Mouse (Mus musculus) heart, embryonic 10.5 days (tissue): ENCODE measurements around the gene A4galt. TPM values are rescaled to one million over a fixed set of nuclear protein-coding genes. Genes with fewer than 3 reads are reported as not detected.
A peak's percentile ranks its signal among the peaks of the same experiment; 100 is the strongest.

ENCODE experiments used
- DNase-seq: peaks from one replicate; pipeline ENCODE4 v3.0.0-alpha.2; 2017; ENCODE audit warnings: low spot score
- H3K27ac ChIP-seq: fragments of 300-500 bp; sonication (generic); 2 replicates; pipeline ENCODE4 v1.5.1; 2016; ENCODE audit warnings: mild to moderate bottlenecking
- H3K27me3 ChIP-seq: fragments of 300-500 bp; sonication (generic); 2 replicates; pipeline ENCODE4 v1.6.1; 2016; ENCODE audit warnings: mild to moderate bottlenecking; ENCODE audit not compliant: poor library complexity, insufficient read depth, severe bottlenecking
- H3K36me3 ChIP-seq: fragments of 300-500 bp; sonication (generic); 2 replicates; pipeline ENCODE4 v1.6.1; 2016; ENCODE audit warnings: mild to moderate bottlenecking, moderate library complexity
- H3K4me1 ChIP-seq: fragments of 300-500 bp; sonication (generic); 2 replicates; pipeline ENCODE4 v1.6.1; 2016; ENCODE audit warnings: mild to moderate bottlenecking
- H3K4me3 ChIP-seq: fragments of 300-500 bp; sonication (generic); 2 replicates; pipeline ENCODE4 v1.5.1; 2016; ENCODE audit warnings: mild to moderate bottlenecking, moderate library complexity
- H3K9me3 ChIP-seq: fragments of 300-500 bp; sonication (generic); 2 replicates; pipeline ENCODE4 v1.6.1; 2016; ENCODE audit warnings: mild to moderate bottlenecking, moderate library complexity
- WGBS: fragments of 180-500 bp; shearing (Covaris S2); methylation state at CpG from one replicate; pipeline ENCODE4 v1.1.7; 2016; 5-methylcytosine and 5-hydroxymethylcytosine counted together
- polyA plus RNA-seq: library from polyadenylated mRNA; unstranded; fragments of >200 nt; fragmentation: Nextera tagmentation; extraction: Ambion mirVana; gene quantifications from 2 replicates; pipeline ENCODE4 v1.2.1, GENCODE M21; 2016

The A4galt gene
- polyA plus RNA-seq, result not detected in 2 replicates

DNA sequence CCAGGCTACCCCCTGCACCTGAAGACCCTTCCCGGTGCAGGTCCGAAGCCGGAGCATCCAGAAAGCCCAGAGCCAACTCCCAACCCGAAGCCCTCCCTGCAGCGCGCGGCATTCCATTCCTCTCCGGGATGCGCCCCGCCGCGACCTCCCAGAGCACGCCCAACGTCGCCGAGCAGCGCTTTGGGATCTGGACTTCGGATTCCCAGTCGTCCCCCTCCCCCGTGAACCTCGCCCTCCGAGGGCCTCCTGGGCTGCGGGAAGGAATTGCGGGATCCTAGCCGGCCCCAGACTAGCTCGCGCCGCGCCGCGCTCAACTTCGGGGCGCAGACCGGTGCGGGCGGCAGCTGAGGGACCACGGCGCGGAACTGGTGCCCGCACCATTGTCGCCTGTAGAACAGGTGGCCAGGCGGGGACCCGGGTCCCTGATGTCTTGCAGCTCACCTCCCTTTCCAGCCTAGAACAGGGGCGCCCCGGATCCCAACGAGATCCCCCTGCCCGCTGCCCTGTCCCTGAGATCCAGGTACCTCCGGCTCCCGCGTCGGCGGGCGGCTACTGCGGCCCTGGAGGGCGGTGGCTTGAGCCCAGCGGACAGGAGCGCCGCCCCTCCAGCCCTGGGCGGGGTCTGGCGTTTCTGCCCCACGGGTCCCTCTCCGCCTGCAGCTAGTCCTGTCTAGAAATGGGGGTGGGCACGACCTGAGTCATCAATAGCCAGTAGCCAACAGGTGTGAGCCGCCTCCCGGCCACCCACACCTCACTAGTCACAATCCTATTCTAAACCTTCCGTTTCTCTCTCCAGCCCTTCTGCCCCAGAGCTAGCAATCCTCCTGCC is at the start of gene A4galt:
A4galt (minus strand) TSS at position 599 of the 829 bp plus-strand sequence.
- 2% methylated on average over 66 of the region's 66 CpGs for WGBS
- Histone ChIP-seq H3K27ac (peak within 1 kb of the TSS; percentile 23; the same call in 1 of the 2 replicates), H3K27me3 (peaks cover 61% of the 10 kb centered on the region), H3K4me1 (peaks cover 19% of the 10 kb centered on the region), H3K9me3 (0 out of 2 replicates have a peak, but pooled peaks cover 3% of the 10 kb centered on the region), H3K36me3 (no peaks in the 10 kb centered on the region), H3K4me3 (peak within 1 kb of the TSS; percentile 69)
- no peak for DNase-seq

DNA sequence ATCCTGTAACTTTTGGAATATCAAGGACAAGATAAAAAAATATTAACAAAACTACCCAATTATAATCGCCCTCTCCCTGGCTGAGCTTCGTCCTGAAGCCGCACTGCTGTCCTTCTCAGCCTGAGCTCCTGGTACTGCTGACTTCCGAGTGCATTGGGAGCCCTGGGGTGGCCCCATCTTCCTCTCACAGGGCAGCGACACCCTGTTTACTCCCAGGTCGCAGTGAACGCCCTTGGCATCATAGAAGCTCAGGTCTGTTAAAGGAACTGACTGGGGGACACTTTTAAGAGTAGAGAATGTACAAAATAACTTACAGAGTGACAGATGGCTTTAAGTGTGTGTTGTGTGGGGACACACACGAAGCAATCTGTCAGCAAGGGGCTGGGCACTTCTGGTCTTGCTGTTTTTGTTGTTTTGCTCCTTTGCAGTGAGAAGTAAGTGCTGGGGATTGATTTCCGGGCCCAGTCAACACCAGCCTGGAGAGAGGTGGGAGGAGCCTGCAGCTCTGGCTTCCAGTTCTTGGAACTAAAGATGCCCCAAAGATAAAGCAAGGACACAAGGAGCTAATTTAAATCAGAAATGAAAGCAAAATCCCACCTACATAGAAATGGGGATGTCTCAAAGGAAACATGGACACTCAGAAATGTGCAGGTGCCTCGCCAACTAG is 48.5 kb upstream of the A4galt start:
- Histone ChIP-seq H3K4me1 (peaks cover 27% of the 10 kb centered on the region), H3K27ac (no peak overlapping the region), H3K36me3 (peaks cover 21% of the 10 kb centered on the region; the same call in 1 of the 2 replicates), H3K4me3 (no peak overlapping the region), H3K9me3 (no peaks in the 10 kb centered on the region), H3K27me3 (no peaks in the 10 kb centered on the region)
- 43% methylated on average over 10 of the region's 10 CpGs for WGBS
- DNase-seq, result no peak

DNA sequence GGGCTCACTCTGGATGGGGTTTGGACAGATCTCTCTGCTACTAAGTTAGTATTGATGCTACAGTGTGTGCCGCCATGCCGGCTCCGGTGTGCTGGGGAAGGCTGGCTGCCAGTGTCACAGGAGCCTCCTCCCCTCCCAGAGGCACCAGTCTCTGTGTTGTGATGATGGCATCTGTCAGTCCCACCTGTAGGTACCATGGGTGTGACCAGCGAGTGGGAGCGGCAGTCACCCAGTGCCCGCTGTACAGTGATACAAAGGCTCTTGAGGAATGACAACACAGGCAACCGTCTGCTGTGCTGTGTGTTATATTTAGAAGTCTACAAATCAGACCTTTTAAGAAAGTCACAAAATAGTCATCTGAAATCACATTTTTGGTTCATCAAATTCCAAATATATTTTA is 47.9 kb upstream of the A4galt start:
- Histone ChIP-seq H3K9me3 (no peaks in the 10 kb centered on the region), H3K36me3 (peaks cover 19% of the 10 kb centered on the region; the same call in 1 of the 2 replicates), H3K27me3 (no peaks in the 10 kb centered on the region), H3K4me3 (no peak overlapping the region), H3K4me1 (peaks cover 27% of the 10 kb centered on the region), H3K27ac (no peak overlapping the region)
- 71% methylated on average over 7 of the region's 7 CpGs for WGBS
- no peak for DNase-seq

DNA sequence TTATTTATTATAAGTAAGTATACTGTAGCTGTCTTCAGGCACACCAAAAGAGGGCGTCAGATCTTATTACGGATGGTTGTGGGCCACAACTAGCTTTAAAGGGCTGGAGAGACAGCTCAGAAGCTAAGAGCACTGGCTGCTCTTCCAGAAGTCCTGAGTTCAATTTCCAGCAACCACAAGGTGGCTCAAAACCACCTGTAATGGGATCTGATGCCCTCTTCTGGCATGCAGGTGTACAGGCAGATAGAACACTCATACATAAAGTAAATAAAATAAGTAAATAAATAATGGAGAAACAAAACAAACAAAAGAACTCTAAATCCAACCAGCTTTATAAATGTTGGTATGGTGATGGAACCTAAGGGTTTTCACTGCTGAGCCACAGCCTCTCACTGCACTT is 47.2 kb upstream of the A4galt start:
- Histone ChIP-seq H3K27me3 (no peaks in the 10 kb centered on the region), H3K9me3 (no peaks in the 10 kb centered on the region), H3K4me1 (peaks cover 23% of the 10 kb centered on the region), H3K27ac (no peak overlapping the region), H3K4me3 (no peak overlapping the region), H3K36me3 (peaks cover 19% of the 10 kb centered on the region; the same call in 1 of the 2 replicates)
- no peak for DNase-seq
- 75% methylated on average over 2 of the region's 2 CpGs for WGBS

DNA sequence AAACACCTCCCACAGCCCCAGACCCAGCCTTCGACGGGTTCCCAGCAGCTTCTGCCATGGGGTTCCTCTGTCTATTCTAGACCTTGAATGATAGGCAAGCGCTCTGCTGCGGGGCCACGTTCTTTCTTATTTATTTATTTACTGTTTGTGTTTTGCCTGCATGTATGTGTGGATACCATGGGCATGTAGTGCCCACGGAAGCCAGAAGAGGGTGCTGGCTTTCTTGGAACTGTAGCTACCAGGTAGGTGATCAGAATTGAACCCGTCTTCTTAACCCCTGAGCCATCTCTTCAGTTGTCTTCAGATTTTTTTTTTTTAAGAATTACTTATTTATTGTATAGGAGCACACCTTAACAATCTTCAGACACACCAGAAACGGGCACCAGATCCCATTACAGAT is 46.7 kb upstream of the A4galt start:
- Histone ChIP-seq H3K27me3 (no peaks in the 10 kb centered on the region), H3K9me3 (no peaks in the 10 kb centered on the region), H3K4me1 (peaks cover 23% of the 10 kb centered on the region), H3K27ac (no peak overlapping the region), H3K36me3 (peaks cover 18% of the 10 kb centered on the region; the same call in 1 of the 2 replicates), H3K4me3 (no peak overlapping the region)
- 80% methylated on average over 8 of the region's 8 CpGs for whole genome bisulfite sequencing
- no peak for DNase-seq

DNA sequence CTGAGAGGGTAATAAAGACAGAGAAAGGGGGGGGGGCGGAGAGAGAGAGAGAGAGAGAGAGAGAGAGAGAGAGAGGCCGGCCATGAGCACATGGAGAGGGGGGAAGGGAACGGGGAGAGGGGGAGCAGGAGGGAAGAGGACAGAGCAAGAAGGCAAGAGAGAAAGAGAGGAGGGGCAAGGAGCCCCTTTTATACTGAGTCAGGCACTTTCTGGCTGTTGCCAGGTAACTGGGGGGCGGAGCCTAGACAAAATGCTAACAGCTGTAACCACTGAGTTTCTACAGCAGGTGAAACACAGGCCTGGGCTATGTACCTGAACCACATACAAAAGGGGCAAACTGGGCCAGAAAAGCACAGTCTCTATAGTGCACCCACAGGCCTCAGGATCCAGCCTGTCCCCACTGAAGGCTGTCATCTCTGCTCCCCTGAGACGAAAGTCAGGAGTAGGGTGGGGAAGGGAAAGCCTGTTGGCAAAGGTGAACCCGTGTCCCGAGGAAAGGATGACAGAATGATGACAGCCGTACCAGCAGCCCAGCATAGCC is 45.3 kb upstream of the A4galt start:
- no peak for DNase-seq
- Histone ChIP-seq H3K9me3 (no peaks in the 10 kb centered on the region), H3K27ac (no peak overlapping the region), H3K4me1 (peaks cover 28% of the 10 kb centered on the region), H3K4me3 (no peak overlapping the region), H3K36me3 (peaks cover 11% of the 10 kb centered on the region; the same call in 1 of the 2 replicates), H3K27me3 (no peaks in the 10 kb centered on the region)
- WGBS, result 60% methylated on average over 6 of the region's 8 CpGs

DNA sequence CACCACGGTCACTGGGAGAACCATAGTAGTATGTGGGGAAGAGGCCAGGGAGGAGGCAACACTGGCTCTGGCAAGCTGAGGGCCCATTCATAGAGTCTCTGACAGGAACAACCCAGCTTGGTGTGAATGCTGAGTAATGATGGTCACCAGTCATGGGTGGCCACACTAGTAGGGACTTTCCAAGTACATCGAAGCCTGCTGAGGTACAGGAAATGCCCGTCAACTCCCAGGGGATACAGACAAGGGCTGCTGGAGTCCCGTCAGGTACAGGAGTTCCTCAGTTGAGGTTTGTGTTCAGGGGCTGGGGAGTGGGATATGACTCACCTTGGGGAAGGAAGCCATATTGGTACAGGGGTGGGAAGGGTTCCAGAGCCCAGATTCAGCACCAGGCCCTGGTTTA is 44.5 kb upstream of the A4galt start:
- H3K27me3 ChIP-seq, result no peaks in the 10 kb centered on the region
- no peaks in the 10 kb centered on the region for H3K9me3 ChIP-seq
- H3K36me3 ChIP-seq, result peaks cover 11% of the 10 kb centered on the region; the same call in 1 of the 2 replicates
- WGBS, result 79% methylated on average over 4 of the region's 4 CpGs
- H3K27ac ChIP-seq, result no peak overlapping the region
- no peak for DNase-seq
- no peak overlapping the region for H3K4me3 ChIP-seq
- peaks cover 28% of the 10 kb centered on the region for H3K4me1 ChIP-seq

DNA sequence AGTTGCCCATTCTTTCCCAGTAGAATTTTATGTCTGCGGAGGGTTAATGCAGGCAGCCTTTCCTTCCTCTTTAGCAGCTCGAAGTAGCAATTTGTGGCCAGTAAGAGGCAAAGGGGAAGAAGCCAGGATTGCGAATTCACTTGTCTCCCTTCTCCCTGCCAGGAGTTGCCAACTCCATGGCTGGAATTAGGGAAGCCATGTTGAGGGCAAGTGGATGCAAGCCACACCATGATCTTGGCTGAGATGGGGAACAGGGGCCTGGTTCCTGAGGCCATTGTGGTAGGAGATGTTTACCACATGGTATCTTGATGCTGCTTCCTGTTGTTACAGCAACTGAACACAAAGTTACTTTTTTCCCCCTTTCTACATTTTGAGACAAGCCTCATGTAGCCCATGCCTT is 43.4 kb upstream of the A4galt start:
- no peak overlapping the region for H3K27ac ChIP-seq
- no peak overlapping the region for H3K4me3 ChIP-seq
- no peaks in the 10 kb centered on the region for H3K27me3 ChIP-seq
- no peaks in the 10 kb centered on the region for H3K9me3 ChIP-seq
- peaks cover 22% of the 10 kb centered on the region for H3K4me1 ChIP-seq
- peaks cover 7% of the 10 kb centered on the region; the same call in 1 of the 2 replicates for H3K36me3 ChIP-seq
- WGBS, result 80% methylated on average over 3 of the region's 3 CpGs
- DNase-seq, result no peak

DNA sequence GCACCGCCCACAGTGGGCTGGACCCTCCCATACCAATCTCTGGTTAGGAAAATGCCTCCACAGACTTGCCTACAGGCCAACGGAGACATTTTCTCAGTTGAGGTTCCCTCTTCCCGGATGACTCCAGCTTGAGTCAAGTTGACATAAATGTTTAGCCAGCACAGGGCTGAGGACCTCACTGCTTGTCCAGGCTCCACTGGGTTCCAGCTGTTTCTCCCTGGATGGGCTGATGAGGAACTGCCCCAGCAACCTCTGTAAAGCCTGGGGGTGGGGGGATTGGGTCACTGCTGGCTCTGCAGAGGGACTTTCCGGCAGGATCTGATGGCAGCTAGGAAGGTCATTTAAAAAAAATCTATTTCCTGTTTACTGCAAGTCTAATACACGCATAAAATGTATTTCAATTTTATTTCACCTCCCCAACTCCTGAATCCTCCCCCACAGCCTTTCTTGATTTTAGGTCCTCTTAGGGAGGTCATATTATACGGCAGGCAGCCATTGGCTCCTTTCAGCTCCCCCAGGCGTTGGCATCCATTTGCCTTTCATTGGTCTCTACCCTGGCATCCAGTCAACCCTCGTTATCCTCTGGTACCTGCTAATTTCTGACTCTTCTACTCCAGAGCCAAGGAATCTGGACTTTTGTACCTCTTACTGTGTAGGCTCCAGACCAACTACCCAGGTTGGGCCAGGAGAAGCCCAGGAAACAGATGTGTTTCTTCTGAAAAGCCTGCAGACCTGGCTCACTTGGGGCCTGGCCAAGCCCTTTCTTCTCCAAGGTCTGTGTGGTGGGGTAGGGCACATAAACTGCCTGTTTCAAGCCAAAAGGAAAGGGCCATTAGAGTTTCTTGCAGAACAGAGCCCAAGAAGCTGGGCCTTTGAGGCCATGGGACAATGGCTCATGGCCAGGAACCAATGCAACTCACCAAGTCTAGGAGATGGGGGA is 42.4 kb upstream of the A4galt start:
- no peaks in the 10 kb centered on the region for H3K9me3 ChIP-seq
- DNase-seq, result no peak
- no peak overlapping the region for H3K4me3 ChIP-seq
- no peak overlapping the region for H3K27ac ChIP-seq
- peaks cover 15% of the 10 kb centered on the region for H3K4me1 ChIP-seq
- WGBS, result 85% methylated on average over 8 of the region's 8 CpGs
- H3K36me3 ChIP-seq, result peaks cover 4% of the 10 kb centered on the region; the same call in 1 of the 2 replicates
- no peaks in the 10 kb centered on the region for H3K27me3 ChIP-seq

DNA sequence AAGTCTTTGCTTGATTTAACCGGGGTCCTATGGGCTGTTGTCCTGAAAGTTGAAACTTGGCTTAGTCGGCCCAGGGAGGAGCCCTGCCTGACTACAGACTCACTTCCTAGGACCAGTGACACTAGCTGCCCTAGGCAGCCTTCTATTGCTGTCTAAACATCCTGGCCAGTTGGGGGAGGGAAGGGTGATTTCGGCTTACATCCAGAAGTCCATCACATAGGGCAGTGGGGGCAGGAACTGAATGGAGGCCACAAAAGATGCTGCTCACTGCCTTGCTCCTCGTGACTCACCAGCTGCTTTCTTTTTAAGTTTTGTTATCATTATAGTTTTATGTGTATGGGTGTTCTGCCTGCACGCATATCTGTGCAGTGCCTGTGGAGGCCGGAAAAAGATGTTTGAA is 41.6 kb upstream of the A4galt start:
- Histone ChIP-seq H3K27ac (no peak overlapping the region), H3K27me3 (no peaks in the 10 kb centered on the region), H3K4me1 (peaks cover 15% of the 10 kb centered on the region), H3K4me3 (no peak overlapping the region), H3K9me3 (no peaks in the 10 kb centered on the region), H3K36me3 (peaks cover 3% of the 10 kb centered on the region; the same call in 1 of the 2 replicates)
- no peak for DNase-seq
- 78% methylated on average over 6 of the region's 6 CpGs for WGBS

DNA sequence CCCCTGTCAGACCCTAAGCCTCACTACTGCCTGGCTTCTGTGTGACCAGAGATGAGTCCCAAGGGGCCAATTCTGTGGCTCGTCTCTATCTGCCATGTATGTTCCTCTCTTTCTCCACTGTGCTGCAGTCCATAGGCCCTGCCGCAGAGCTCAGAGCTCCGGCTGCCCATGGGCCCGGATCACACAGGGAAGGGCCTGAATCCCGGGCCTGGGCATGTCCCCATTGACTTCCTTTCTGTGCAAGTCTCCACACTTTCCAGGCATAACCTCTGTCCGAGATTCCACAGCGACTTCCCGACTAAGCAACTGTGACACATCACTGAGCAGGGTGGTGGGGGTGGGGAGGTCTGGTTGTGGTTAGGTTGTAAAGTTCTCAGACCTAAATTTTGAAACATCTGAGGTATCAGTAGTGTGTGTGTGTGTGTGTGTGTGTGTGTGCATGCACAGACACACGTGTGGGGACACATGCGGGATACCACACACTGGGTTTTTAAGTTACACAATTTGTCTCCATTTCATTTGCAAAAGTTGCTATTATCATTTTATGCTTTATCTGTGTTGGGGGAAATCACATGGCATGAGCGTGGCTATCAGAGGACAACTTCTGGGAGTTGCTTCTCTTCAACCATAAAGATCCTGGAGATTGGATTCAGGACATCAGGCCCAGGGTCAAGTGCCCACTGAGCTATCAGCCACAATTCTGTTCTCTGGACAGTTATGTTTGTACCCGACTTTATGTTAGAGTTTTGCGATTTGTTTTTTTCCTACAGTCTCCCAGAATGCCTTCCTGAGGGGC is 40.9 kb upstream of the A4galt start:
- 0 out of 2 replicates have a peak overlapping the region, but pooled peaks have one; percentile 39 for H3K27ac ChIP-seq
- no peaks in the 10 kb centered on the region for H3K9me3 ChIP-seq
- DNase-seq, result no peak
- 86% methylated on average over 13 of the region's 13 CpGs for WGBS
- H3K27me3 ChIP-seq, result no peaks in the 10 kb centered on the region
- H3K4me1 ChIP-seq, result peaks cover 13% of the 10 kb centered on the region
- no peak overlapping the region for H3K4me3 ChIP-seq
- no peaks in the 10 kb centered on the region for H3K36me3 ChIP-seq
